Mouse (Mus musculus) heart, adult 18-20 months (tissue): Measurements from ENCODE around the gene Chmp5. TPM values are rescaled to one million over a fixed set of nuclear protein-coding genes. Genes with fewer than 3 reads are reported as not detected.

ENCODE experiments used
- microRNA-seq, 2 experiments: library from miRNA; unstranded; fragments of <30 nt; microRNA quantifications; one replicate each; pipeline ENCODE4 v1.2.0; 2022
- total RNA-seq, 2 experiments: library from RNA; stranded (reverse); gene quantifications; 2 replicates each; pipeline ENCODE4 v1.2.3; 2021

Gene Chmp5
- total RNA-seq, 2 experiments from 2014 or later = 37.4 to 38.6 TPM

Small RNAs within 50 kb of the gene (microRNA-seq; reads per million reads assigned to microRNA genes)
- gene Mir3094 = 0 to 0.38 reads per million in 2 experiments

Other genes starting within 250 kb of the Chmp5 start
- 10 to 100 TPM; 14.9 to 16.7 TPM for gene Aptx, start 245.2 kb upstream of the Chmp5 start, total RNA-seq
- 100 to 1,000 TPM; 122 to 176 TPM for gene Dnaja1, start 226.3 kb upstream of the Chmp5 start, total RNA-seq
- 10 to 100 TPM; 31.3 to 32.6 TPM for gene Smu1, start 190.5 kb upstream of the Chmp5 start, total RNA-seq
- 10 to 100 TPM; 58.2 to 59.1 TPM for gene B4galt1, start 94.4 kb upstream of the Chmp5 start, total RNA-seq
- not detected for gene Spink4, start 28.4 kb upstream of the Chmp5 start, total RNA-seq
- 100 to 1,000 TPM; 273 to 283 TPM for gene Bag1, start 113 bp upstream of the Chmp5 start, total RNA-seq
- 10 to 100 TPM; 21.2 to 21.8 TPM for gene Nfx1, start 22.5 kb downstream of the Chmp5 start, total RNA-seq
- gene Aqp7, start 99.7 kb downstream of the Chmp5 start, total RNA-seq = 10 to 100 TPM; 17.6 to 24.6 TPM
- gene Aqp3, start 149.8 kb downstream of the Chmp5 start, total RNA-seq = 1 to 10 TPM in 1 of 2 experiments, not detected in 1; 1.9 TPM
- gene Nol6, start 176.0 kb downstream of the Chmp5 start, total RNA-seq = 10 to 100 TPM; 16.2 to 18.9 TPM
- gene Ube2r2, start 187.3 kb downstream of the Chmp5 start, total RNA-seq = 100 to 1,000 TPM; 126 to 132 TPM